Mouse (Mus musculus) kidney, adult 2 months (tissue): ENCODE data around the gene Mgat1.

Source experiments
- CTCF ChIP-seq: fragments of 200-500 bp; conservative IDR thresholded peaks from 2 replicates; pipeline ENCODE4 v1.5.1; 2011; ENCODE audit warnings: low read depth, mild to moderate bottlenecking, control low read depth, low read length, moderate library complexity, mixed read lengths; ENCODE audit not compliant: insufficient read depth, insufficient read length
- POLR2A ChIP-seq: fragments of 200-500 bp; IDR thresholded peaks from one replicate; pipeline ENCODE4 v1.6.1; 2011; ENCODE audit warnings: low read depth, low read length, control low read depth

- TF ChIP-seq POLR2A (no peak), CTCF (no peak)
Observed at GRCm38 (mm10) chr11:49243727-49244594, at the start of gene Mgat1.
